ENCODE assay signal across 17 mouse cellular contexts in the genomic region with DNA sequence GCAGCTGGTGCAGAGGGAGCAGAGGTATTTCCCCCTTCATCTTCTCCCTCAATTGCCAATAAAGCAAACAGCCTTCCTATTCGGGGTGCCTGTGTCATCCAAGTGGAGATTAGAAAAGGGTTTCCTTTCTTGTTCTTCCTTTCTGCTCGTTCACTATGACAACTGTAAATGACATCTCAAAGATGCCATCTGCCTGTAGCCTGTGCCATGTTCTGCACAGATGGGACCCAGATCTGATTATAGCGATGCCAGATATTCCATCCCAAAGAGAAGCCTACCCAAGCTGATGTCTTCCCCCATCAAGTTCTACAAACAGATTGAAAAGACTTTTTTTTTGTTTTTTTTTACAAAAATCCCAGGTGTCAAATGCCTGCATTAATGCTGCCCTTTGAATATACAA. TPM values are rescaled to one million over a fixed set of nuclear protein-coding genes. Genes with fewer than 3 reads are reported as not detected.
DNase-seq lines count a peak whose midpoint lies in the region; ATAC-seq lines count a peak whose summit lies in the region.
"Had no signal": no experiment of that assay in that cellular context is flagged by ENCODE, and none has a peak within 500 bp of the region (broad histone marks: within the 10 kb centered on the region; RNA-seq: fewer than 3 reads in every experiment).

No protein-coding gene starts in this region.

- H3K27me3 ChIP-seq in hindbrain, embryonic 16.5 days (replicated peaks; ENCODE audit: control insufficient read depth, insufficient read depth, low read length) = no peaks in the 10 kb centered on the region
- H3K27me3 ChIP-seq: embryonic facial prominence, embryonic 13.5 days; heart, embryonic 12.5 days had no signal

- no peak overlapping the region for H3K27ac ChIP-seq in hindbrain, embryonic 16.5 days (ENCODE audit: low read depth, low read length)
- H3K27ac ChIP-seq: embryonic facial prominence, embryonic 13.5 days; hindbrain, embryonic 14.5 days had no signal

- no peak overlapping the region for H3K4me2 ChIP-seq in hindbrain, embryonic 16.5 days (ENCODE audit: low read length)
- H3K4me2 ChIP-seq: embryonic facial prominence, embryonic 13.5 days; heart, embryonic 12.5 days; hindbrain, embryonic 14.5 days; lung, embryonic 14.5 days had no signal

- no peaks in the 10 kb centered on the region for H3K36me3 ChIP-seq in hindbrain, embryonic 16.5 days (ENCODE audit: control insufficient read depth, insufficient read depth, low read length)
- H3K36me3 ChIP-seq: embryonic facial prominence, embryonic 13.5 days; heart, embryonic 12.5 days had no signal

- WGBS in hindbrain, embryonic 16.5 days = 61% methylated on average over 3 of the region's 3 CpGs

- ATAC-seq in cerebellum, adult (ENCODE audit: insufficient number of reproducible peaks, low FRiP score, low TSS enrichment) = no peak
- ATAC-seq in hindbrain, embryonic 16.5 days = no peak

- H3K9ac ChIP-seq in hindbrain, embryonic 16.5 days (ENCODE audit: low read depth, low read length) = no peak overlapping the region
- H3K9ac ChIP-seq: embryonic facial prominence, embryonic 13.5 days; hindbrain, embryonic 14.5 days; lung, embryonic 14.5 days had no signal

- no peak overlapping the region for H3K4me3 ChIP-seq in hindbrain, embryonic 16.5 days (ENCODE audit: low read length)
- H3K4me3 ChIP-seq: embryonic facial prominence, embryonic 13.5 days; heart, embryonic 12.5 days; myocyte had no signal

- no peaks in the 10 kb centered on the region for H3K9me3 ChIP-seq in hindbrain, embryonic 16.5 days (ENCODE audit: control insufficient read depth, low read length)
- H3K9me3 ChIP-seq: embryonic facial prominence, embryonic 13.5 days; heart, embryonic 12.5 days had no signal

- DNase-seq in cerebellum, adult 18-20 months = peak; percentile 39 to 59
- DNase-seq in right cerebral cortex, postnatal 10 days (ENCODE audit: low spot score in 2 of 2) = peak; percentile 67 to 88
- DNase-seq in right cerebral cortex, postnatal 4 days = no peak
- DNase-seq in layer of hippocampus, adult 9-10 months (ENCODE audit: low spot score) = peak; percentile 91
- peak; percentile 83 for DNase-seq in telencephalon, adult 2 months (ENCODE audit: low read depth, low spot score)
- DNase-seq in natural killer cell, adult 2 months (ENCODE audit: low spot score in 2 of 2) = no peak
- DNase-seq: adrenal gland, adult 2 months; kidney, adult 9 months; liver; lung, embryonic 14.5 days; thymus, adult 2 months had no signal

- peaks cover 8% of the 10 kb centered on the region for H3K4me1 ChIP-seq in hindbrain, embryonic 16.5 days (ENCODE audit: control insufficient read depth, insufficient read depth, low read depth, low read length)

RNA-seq across cellular contexts. Expression of a gene that starts 54.6 kb away (rescaled TPM):
- polyA plus RNA-seq in hindbrain, embryonic 16.5 days (2015; fragmentation: Nextera tagmentation; extraction: Ambion mirVana) = 2.1 and 2.2 TPM in 2 replicates

Comparison
In these comparisons a context has a peak if more than half of its experiments do, and no peak if none do; other contexts are left out.
1. DNase-seq: peak in cerebellum, adult 18-20 months (2 of 2), right cerebral cortex, postnatal 10 days (2 of 2), layer of hippocampus, adult 9-10 months (single experiment) and telencephalon, adult 2 months (single experiment); none in right cerebral cortex, postnatal 4 days (single experiment) and natural killer cell, adult 2 months (0 of 2).